8 mouse cellular contexts compared by ENCODE assay signal in the genomic region with DNA sequence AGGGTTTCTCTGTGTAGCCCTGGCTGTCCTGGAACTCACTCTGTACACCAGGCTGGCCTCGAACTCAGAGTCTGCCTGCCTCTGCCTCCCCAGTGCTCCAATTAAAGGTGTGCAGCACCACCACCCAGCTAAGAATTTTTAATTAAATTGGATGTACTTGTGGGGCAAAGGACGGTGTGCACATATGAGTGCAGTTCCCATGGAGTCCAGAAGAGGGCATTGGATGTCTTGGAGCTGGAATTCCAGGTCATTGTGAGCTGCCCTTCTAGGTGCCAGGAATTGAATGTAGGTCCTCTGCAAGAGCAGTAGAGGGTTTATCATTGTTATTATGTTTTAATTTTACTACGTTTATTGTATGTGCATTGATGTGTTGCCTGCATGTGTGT. TPM values are rescaled to one million over a fixed set of nuclear protein-coding genes. Genes with fewer than 3 reads are reported as not detected.
DNase-seq lines count a peak whose midpoint lies in the region; ATAC-seq and TF ChIP-seq lines count a peak whose summit lies in the region.

No protein-coding gene starts in this region.

- ATAC-seq in intestine, postnatal 0 days: no peak

- H3K9ac ChIP-seq in intestine, postnatal 0 days (ENCODE audit: low read depth, low read length): no peak overlapping the region

- no peaks in the 10 kb centered on the region; the same call in 1 of the 2 replicates for H3K4me1 ChIP-seq in intestine, postnatal 0 days (replicated peaks; ENCODE audit: control insufficient read depth, insufficient read depth, low read length)

- WGBS in intestine, postnatal 0 days: 32% methylated on average over 3 of the region's 3 CpGs

- H3K4me2 ChIP-seq in intestine, postnatal 0 days (replicated peaks; ENCODE audit: low read depth): no peak overlapping the region

- no peaks in the 10 kb centered on the region for H3K27me3 ChIP-seq in intestine, postnatal 0 days (replicated peaks; ENCODE audit: control insufficient read depth, insufficient read depth, low read length)

- no peaks in the 10 kb centered on the region for H3K9me3 ChIP-seq in intestine, postnatal 0 days (ENCODE audit: control insufficient read depth)

- TF ChIP-seq CTCF in intestine, postnatal 0 days (IDR thresholded peaks at IDR 0.05; ENCODE audit: low read depth): peak; percentile 78

- H3K4me3 ChIP-seq in intestine, postnatal 0 days (ENCODE audit: low read depth, low read length): no peak overlapping the region

- no peak overlapping the region for H3K27ac ChIP-seq in intestine, postnatal 0 days (ENCODE audit: low read depth, low read length)

- DNase-seq in gastrocnemius, adult 18-20 months (ENCODE audit: low spot score): peak; percentile 56
- DNase-seq in gastrocnemius, adult 8-10 months (ENCODE audit: low spot score in 2 of 2): no peak
- DNase-seq in 416B (ENCODE audit: low read depth): peak; percentile 85
- peak; percentile 69 for DNase-seq in brain, adult 2 months (ENCODE audit: low read depth, low spot score)
- peak; percentile 68 for DNase-seq in lung, postnatal 14 days
- DNase-seq in layer of hippocampus, postnatal 36 days: no peak
- DNase-seq in Muller cell, postnatal 12 days (ENCODE audit: inconsistent ontology term): no peak

- H3K36me3 ChIP-seq in intestine, postnatal 0 days (ENCODE audit: control insufficient read depth, insufficient read depth): no peaks in the 10 kb centered on the region

RNA-seq across cellular contexts. Expression of a gene that starts 3.4 kb away (rescaled TPM):
- total RNA-seq in gastrocnemius, adult 18-20 months (2021): 10 to 100 TPM; 38.8 to 44.4 TPM
- total RNA-seq in gastrocnemius, adult 8-10 months (2022): 10 to 100 TPM; 35.7 to 45.7 (median 40.7) TPM
- 19.1 and 19.5 TPM in 2 replicates for polyA plus RNA-seq in intestine, postnatal 0 days (2015; fragmentation: Nextera tagmentation; extraction: Ambion mirVana)
- total RNA-seq in layer of hippocampus, postnatal 36 days (2021): 10 to 100 TPM; 64.0 to 66.0 TPM

RNA-seq across cellular contexts. Expression of a gene that starts 18.7 kb away (rescaled TPM):
- 10 to 100 TPM; 42.3 to 45.0 TPM for total RNA-seq in gastrocnemius, adult 18-20 months (2021)
- 10 to 100 TPM; 34.1 to 43.9 (median 40.3) TPM for total RNA-seq in gastrocnemius, adult 8-10 months (2022)
- 43.0 and 48.9 TPM in 2 replicates for polyA plus RNA-seq in intestine, postnatal 0 days (2015; fragmentation: Nextera tagmentation; extraction: Ambion mirVana)
- 10 to 100 TPM; 21.0 to 21.2 TPM for total RNA-seq in layer of hippocampus, postnatal 36 days (2021)

RNA-seq across cellular contexts. Expression of a gene that starts 27.6 kb away (rescaled TPM):
- total RNA-seq in gastrocnemius, adult 18-20 months (2021): 10 to 100 TPM; 15.4 to 18.8 TPM
- 10 to 100 TPM; 10.3 to 14.5 (median 11.6) TPM for total RNA-seq in gastrocnemius, adult 8-10 months (2022)
- 5.7 and 5.8 TPM in 2 replicates for polyA plus RNA-seq in intestine, postnatal 0 days (2015; fragmentation: Nextera tagmentation; extraction: Ambion mirVana)
- 10 to 100 TPM; 68.7 to 80.7 TPM for total RNA-seq in layer of hippocampus, postnatal 36 days (2021)

RNA-seq across cellular contexts. Expression of a gene that starts 27.8 kb away (rescaled TPM):
- total RNA-seq in gastrocnemius, adult 18-20 months (2021): 10 to 100 TPM; 73.3 to 79.3 TPM
- total RNA-seq in gastrocnemius, adult 8-10 months (2022): 10 to 100 TPM; 73.4 to 84.2 (median 81.8) TPM
- 51.6 and 52.2 TPM in 2 replicates for polyA plus RNA-seq in intestine, postnatal 0 days (2015; fragmentation: Nextera tagmentation; extraction: Ambion mirVana)
- 10 to 100 TPM; 48.8 to 61.3 TPM for total RNA-seq in layer of hippocampus, postnatal 36 days (2021)

Comparison
In these comparisons a context has a peak if more than half of its experiments do, and no peak if none do; other contexts are left out.
1. DNase-seq: peak in gastrocnemius, adult 18-20 months (single experiment), 416B (single experiment), brain, adult 2 months (single experiment) and lung, postnatal 14 days (single experiment); none in gastrocnemius, adult 8-10 months (0 of 2), layer of hippocampus, postnatal 36 days (0 of 2) and Muller cell, postnatal 12 days (single experiment).